Mouse (Mus musculus): Measurements from ENCODE around the gene Axin1.

Axin1 gene

DNA sequence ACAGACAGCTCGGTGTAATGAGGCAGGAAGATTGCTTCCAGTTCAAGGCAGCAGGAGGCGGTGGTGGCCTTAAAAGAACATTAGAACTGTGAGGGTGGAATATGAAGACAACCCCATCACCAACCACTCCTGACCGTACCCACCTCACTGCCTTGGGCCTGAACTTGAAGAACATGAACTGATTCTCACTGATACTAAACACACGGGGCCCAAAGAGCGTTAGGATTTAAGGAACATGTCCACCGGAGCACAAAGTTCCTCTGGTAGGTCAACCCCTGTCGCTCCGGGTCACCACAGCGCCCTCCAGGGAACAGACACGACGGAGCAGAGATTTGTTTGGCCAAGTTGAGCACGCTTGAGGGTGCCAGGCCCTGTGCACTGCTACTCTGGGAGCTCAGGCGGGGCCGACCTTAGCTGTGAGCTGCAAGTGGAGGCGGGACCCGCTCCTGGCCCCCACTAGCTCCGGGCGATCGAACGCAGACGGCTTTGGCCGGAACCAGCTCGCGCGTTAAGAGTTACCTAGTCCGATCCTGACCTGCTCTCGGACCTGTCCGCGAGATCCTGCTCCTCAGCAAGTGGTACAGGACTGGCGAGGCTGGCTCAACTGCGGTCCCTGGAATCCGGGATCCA, 105.1 kb downstream of the Axin1 start:
- DNase-seq: peak; percentile 87

DNA sequence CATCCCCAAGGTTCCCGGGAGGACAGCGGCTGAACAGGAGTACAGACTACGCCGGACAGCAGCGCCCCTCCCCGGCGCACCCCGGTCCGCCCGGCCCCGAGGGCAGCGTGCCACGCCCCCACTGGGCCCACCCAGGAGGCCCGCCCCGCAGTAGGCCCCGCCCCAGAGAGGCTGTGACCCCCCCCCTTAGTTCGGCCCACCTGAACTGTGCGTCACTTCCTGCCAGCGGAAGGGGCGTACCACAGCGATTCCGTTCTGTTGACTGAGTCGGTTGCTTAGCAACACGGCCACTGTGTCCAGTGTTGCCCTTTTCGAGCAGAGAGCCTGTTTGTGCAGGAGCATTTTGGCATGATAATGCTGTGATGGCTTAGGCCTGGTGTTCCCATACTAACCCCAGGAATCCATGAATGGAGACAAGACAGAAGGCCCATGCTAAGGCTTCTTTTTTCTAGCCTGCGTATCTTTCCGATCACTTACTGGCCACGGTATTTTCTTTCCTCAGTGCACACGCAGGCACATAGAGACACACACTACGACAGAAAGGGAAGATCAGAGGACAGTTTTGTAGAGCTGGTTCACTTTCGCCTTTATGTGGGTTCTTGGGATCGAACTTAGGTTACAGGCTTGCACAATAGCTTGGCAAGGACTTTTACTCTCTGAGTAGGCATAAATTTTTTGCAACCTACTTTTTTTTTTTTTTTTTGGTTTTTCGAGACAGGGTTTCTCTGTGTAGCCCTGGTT, 105.8 kb downstream of the Axin1 start, which contains the start of gene Fam234a:
Fam234a (minus strand) TSS at position 142 of the 741 bp plus-strand sequence.
- peak; percentile 96 for DNase-seq
